Comparison of ENCODE assay signal across 18 mouse cellular contexts in the genomic region with DNA sequence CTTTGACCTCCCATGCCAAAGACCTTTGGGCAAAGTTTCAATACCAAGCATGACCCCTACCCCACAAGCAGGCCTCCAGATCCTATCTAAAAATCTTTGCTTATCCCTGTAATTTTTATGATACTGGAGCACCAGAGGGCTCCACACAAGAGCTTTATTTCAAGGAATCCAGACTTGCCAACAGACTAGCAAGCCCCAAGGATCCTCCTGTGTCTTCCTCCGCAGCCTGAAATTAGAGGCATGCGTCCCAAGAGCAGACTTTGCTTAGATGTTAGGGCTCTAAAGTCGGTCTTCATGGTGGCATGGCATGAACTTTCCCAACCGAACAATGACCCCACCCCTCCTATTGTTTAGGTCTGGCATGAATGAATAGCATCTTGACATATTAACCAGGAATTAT.
"Had no signal": no experiment of that assay in that cellular context is flagged by ENCODE, and none has a peak within 500 bp of the region (broad histone marks: within the 10 kb centered on the region; RNA-seq: fewer than 3 reads in every experiment).

No protein-coding gene starts in this region.

- H3K4me1 ChIP-seq: liver, embryonic 15.5 days; midbrain, embryonic 10.5 days had no signal

- H3K4me2 ChIP-seq: liver, embryonic 12.5 days; liver, embryonic 15.5 days; lung, embryonic 15.5 days; midbrain, embryonic 13.5 days; neural tube, embryonic 13.5 days had no signal

- H3K36me3 ChIP-seq: liver, embryonic 12.5 days; liver, embryonic 15.5 days; lung, embryonic 15.5 days; midbrain, embryonic 10.5 days; midbrain, embryonic 13.5 days; neural tube, embryonic 13.5 days had no signal

- ATAC-seq: liver, embryonic 12.5 days; midbrain, embryonic 16.5 days had no signal

- H3K27me3 ChIP-seq: liver, embryonic 12.5 days; liver, embryonic 15.5 days; lung, embryonic 15.5 days; megakaryocyte, embryonic 14.5 days; midbrain, embryonic 13.5 days; neural tube, embryonic 13.5 days had no signal

- H3K9me3 ChIP-seq: liver, embryonic 12.5 days; liver, embryonic 15.5 days; lung, embryonic 15.5 days; megakaryocyte, embryonic 14.5 days; midbrain, embryonic 10.5 days; midbrain, embryonic 13.5 days; neural tube, embryonic 13.5 days had no signal

- DNase-seq: kidney, adult 18-20 months; kidney, adult 9 months; kidney, postnatal 25 days; lung, adult 18-20 months; lung, postnatal 10 days; lung, postnatal 36 days; thymus, adult 18-20 months; thymus, postnatal 36 days had no signal

- H3K27ac ChIP-seq: kidney, postnatal 0 days; liver, embryonic 12.5 days; liver, embryonic 15.5 days; lung, embryonic 15.5 days; midbrain, embryonic 10.5 days; midbrain, embryonic 13.5 days; neural tube, embryonic 13.5 days had no signal

- H3K4me3 ChIP-seq: liver, embryonic 12.5 days; liver, embryonic 15.5 days; lung, embryonic 15.5 days; megakaryocyte, embryonic 14.5 days; midbrain, embryonic 10.5 days; midbrain, embryonic 13.5 days; myocyte; neural tube, embryonic 13.5 days had no signal

- H3K9ac ChIP-seq: liver, embryonic 12.5 days; liver, embryonic 15.5 days; lung, embryonic 15.5 days; midbrain, embryonic 13.5 days; neural tube, embryonic 13.5 days had no signal
